Mouse (Mus musculus) layer of hippocampus, postnatal 25 days (tissue): Measurements from ENCODE around the gene Lgalsl. TPM values are rescaled to one million over a fixed set of nuclear protein-coding genes. Genes with fewer than 3 reads are reported as not detected.

Experiments used
- DNase-seq, 2 experiments: peaks; one replicate each; pipeline ENCODE4 v3.0.0; 2022; ENCODE audit warnings: mixed read lengths in 2 of 2, low spot score in 1 of 2; ENCODE audit errors: extremely low spot score in 1 of 2
- total RNA-seq, 2 experiments: library from RNA; stranded (reverse); gene quantifications; 2 replicates each; pipeline ENCODE4 v1.2.3; 2021

Lgalsl gene
- total RNA-seq, 2 experiments from 2014 or later: 70.7 to 80.6 TPM

- no peak for DNase-seq
These were observed 45.7 kb downstream of the Lgalsl start for GRCm38 (mm10) chr11:20785186-20785585.

GRCm38 (mm10) chr11:20784776-20785175 lies 46.1 kb downstream of the Lgalsl start:
- DNase-seq: no peak

- no peak for DNase-seq
These were observed 47.4 kb downstream of the Lgalsl start for GRCm38 (mm10) chr11:20783467-20783866.

GRCm38 (mm10) chr11:20782620-20783019 lies 48.2 kb downstream of the Lgalsl start:
- no peak for DNase-seq

GRCm38 (mm10) chr11:20780312-20780711 lies 50.5 kb downstream of the Lgalsl start:
- DNase-seq: no peak

- DNase-seq: no peak
These were observed 51.8 kb downstream of the Lgalsl start for GRCm38 (mm10) chr11:20778861-20779563.

- DNase-seq: no peak
These were observed 52.6 kb downstream of the Lgalsl start for GRCm38 (mm10) chr11:20778298-20778697.

GRCm38 (mm10) chr11:20776668-20777067 lies 54.2 kb downstream of the Lgalsl start:
- no peak for DNase-seq

Other genes starting within 250 kb of the Lgalsl start
- 10 to 100 TPM; 77.2 to 77.3 TPM for gene Aftph, start 89.5 kb downstream of the Lgalsl start, total RNA-seq